11 mouse cellular contexts compared by ENCODE assay signal in genomic region chr6:121300504-121300903, GRCm38 (mm10). TPM values are rescaled to one million over a fixed set of nuclear protein-coding genes. Genes with fewer than 3 reads are reported as not detected.
A peak's percentile ranks its signal among the peaks of the same experiment; 100 is the strongest.
DNase-seq lines count a peak whose midpoint lies in the region; ATAC-seq and TF ChIP-seq lines count a peak whose summit lies in the region.
"Had no signal": no experiment of that assay in that cellular context is flagged by ENCODE, and none has a peak within 500 bp of the region (broad histone marks: within the 10 kb centered on the region; RNA-seq: fewer than 3 reads in every experiment).

No protein-coding gene starts in this region.

- peaks cover 4% of the 10 kb centered on the region; the same call in 1 of the 2 replicates for H3K4me1 ChIP-seq in lung, embryonic 14.5 days (ENCODE audit: insufficient read depth)
- H3K4me1 ChIP-seq in stomach, embryonic 15.5 days = 0 out of 2 replicates have a peak, but pooled peaks cover 7% of the 10 kb centered on the region

- TF ChIP-seq CTCF in lung, embryonic 14.5 days (IDR thresholded peaks at IDR 0.05; ENCODE audit: low read depth) = no peak

- ATAC-seq in lung, embryonic 14.5 days (ENCODE audit: insufficient read depth) = peak; percentile 36; the same call in 1 of the 2 replicates
- 0 out of 2 replicates have a peak, but pooled peaks have one; percentile 25 for ATAC-seq in stomach, embryonic 15.5 days (ENCODE audit: insufficient read depth, low FRiP score, low read depth)
- ATAC-seq: forebrain, postnatal 0 days; inflammation-experienced regulatory T-cells, adult 6 months had no signal

- DNase-seq in lung, embryonic 14.5 days = no peak
- no peak for DNase-seq in lung, postnatal 25 days (ENCODE audit: low spot score)
- peak; percentile 89 for DNase-seq in kidney, adult 11 months
- DNase-seq in kidney, postnatal 25 days = peak; percentile 79 to 92
- no peak for DNase-seq in adrenal gland, postnatal 36 days
- no peak for DNase-seq in layer of hippocampus, adult 9-10 months (ENCODE audit: low spot score)
- DNase-seq: forebrain, postnatal 0 days; spleen, adult 18-20 months had no signal

- H3K27me3 ChIP-seq in lung, embryonic 14.5 days (ENCODE audit: insufficient read depth, low read length) = no peaks in the 10 kb centered on the region
- H3K27me3 ChIP-seq in stomach, embryonic 15.5 days (replicated peaks) = no peaks in the 10 kb centered on the region

- H3K9ac ChIP-seq in lung, embryonic 14.5 days = no peak overlapping the region
- no peak overlapping the region for H3K9ac ChIP-seq in stomach, embryonic 15.5 days
- H3K9ac ChIP-seq: forebrain, postnatal 0 days had no signal

- no peaks in the 10 kb centered on the region for H3K9me3 ChIP-seq in lung, embryonic 14.5 days (ENCODE audit: low read depth, low read length)
- H3K9me3 ChIP-seq in stomach, embryonic 15.5 days = no peaks in the 10 kb centered on the region
- H3K9me3 ChIP-seq: G1E had no signal

- WGBS in lung, embryonic 14.5 days = 31% methylated on average over 9 of the region's 9 CpGs
- WGBS in stomach, embryonic 15.5 days = 36% methylated on average over 9 of the region's 9 CpGs

- no peak overlapping the region for H3K4me3 ChIP-seq in lung, embryonic 14.5 days (ENCODE audit: low read depth, low read length)
- no peak overlapping the region for H3K4me3 ChIP-seq in stomach, embryonic 15.5 days (replicated peaks)

- H3K4me2 ChIP-seq in lung, embryonic 14.5 days = peak overlapping the region; percentile 50
- peak overlapping the region; percentile 32; the same call in 1 of the 2 replicates for H3K4me2 ChIP-seq in stomach, embryonic 15.5 days

- no peaks in the 10 kb centered on the region for H3K36me3 ChIP-seq in lung, embryonic 14.5 days (ENCODE audit: insufficient read depth)
- no peaks in the 10 kb centered on the region for H3K36me3 ChIP-seq in stomach, embryonic 15.5 days
- H3K36me3 ChIP-seq: G1E had no signal

- H3K27ac ChIP-seq in lung, embryonic 14.5 days (ENCODE audit: low read depth) = no peak overlapping the region
- no peak overlapping the region for H3K27ac ChIP-seq in stomach, embryonic 15.5 days

RNA-seq across cellular contexts. Expression of gene Slc6a13, which starts 0.5 kb away (rescaled TPM):
- polyA plus RNA-seq in lung, embryonic 14.5 days (2014; fragmentation: Nextera tagmentation; extraction: Ambion mirVana) = 0.92 and 0.96 TPM in 2 replicates
- polyA plus RNA-seq in stomach, embryonic 15.5 days (2015; fragmentation: Nextera tagmentation; extraction: Ambion mirVana) = 2.3 and 3.2 TPM in 2 replicates
- 1 to 10 TPM in 1 of 2 experiments, under 1 TPM in 1; 0.59 to 1.8 TPM for total RNA-seq in adrenal gland, postnatal 36 days (2021)

RNA-seq across cellular contexts. Expression of gene Slc6a12, which starts 42.4 kb away (rescaled TPM):
- not detected in 2 replicates for polyA plus RNA-seq in lung, embryonic 14.5 days (2014; fragmentation: Nextera tagmentation; extraction: Ambion mirVana)
- 0.12 and 0.18 TPM in 2 replicates for polyA plus RNA-seq in stomach, embryonic 15.5 days (2015; fragmentation: Nextera tagmentation; extraction: Ambion mirVana)
- under 1 TPM; 0.63 to 0.66 TPM for total RNA-seq in adrenal gland, postnatal 36 days (2021)
- total RNA-seq: G1E had no signal
- polyA plus RNA-seq: G1E; inflammation-experienced regulatory T-cells, adult 6 months had no signal

RNA-seq across cellular contexts. Expression of gene Usp18, which starts 54.8 kb away (rescaled TPM):
- 2.8 and 3.3 TPM in 2 replicates for polyA plus RNA-seq in lung, embryonic 14.5 days (2014; fragmentation: Nextera tagmentation; extraction: Ambion mirVana)
- 3.3 and 3.5 TPM in 2 replicates for polyA plus RNA-seq in stomach, embryonic 15.5 days (2015; fragmentation: Nextera tagmentation; extraction: Ambion mirVana)
- total RNA-seq in adrenal gland, postnatal 36 days (2021) = 1 to 10 TPM; 3.5 to 4.2 TPM

Comparison
In these comparisons a context has a peak if more than half of its experiments do, and no peak if none do; other contexts are left out.
1. DNase-seq: peak in kidney, adult 11 months (single experiment) and kidney, postnatal 25 days (2 of 2); none in lung, embryonic 14.5 days (single experiment), lung, postnatal 25 days (single experiment), adrenal gland, postnatal 36 days (0 of 2) and layer of hippocampus, adult 9-10 months (single experiment).